Mouse (Mus musculus): Measurements from ENCODE around the gene Sdccag8.
"Not testable (repeated sequence)": the region's sequence is repeated elsewhere in the genome, so short reads cannot be mapped to it uniquely, and the experiment has no call there.

The Sdccag8 gene

GRCm38 (mm10) chr1:176941286-176941990 is 127.0 kb downstream of the Sdccag8 start:
- not testable (repeated sequence) for DNase-seq (ENCODE audit: extremely low spot score, low spot score)

- DNase-seq (ENCODE audit: extremely low spot score, low spot score) = no peak
These were observed 128.7 kb downstream of the Sdccag8 start for GRCm38 (mm10) chr1:176943126-176943525.

GRCm38 (mm10) chr1:176943987-176944386 is 129.5 kb downstream of the Sdccag8 start:
- no peak for DNase-seq (ENCODE audit: extremely low spot score, low spot score)

GRCm38 (mm10) chr1:176944458-176945174 is 130.2 kb downstream of the Sdccag8 start:
- DNase-seq (ENCODE audit: extremely low spot score, low spot score) = no peak

- DNase-seq (ENCODE audit: extremely low spot score, low spot score) = no peak
These were observed 130.7 kb downstream of the Sdccag8 start for GRCm38 (mm10) chr1:176945175-176945540.

- no peak for DNase-seq (ENCODE audit: extremely low spot score, low spot score)
These were observed 131.8 kb downstream of the Sdccag8 start for GRCm38 (mm10) chr1:176946031-176946795.

- DNase-seq (ENCODE audit: extremely low spot score, low spot score) = no peak
These were observed 132.3 kb downstream of the Sdccag8 start for GRCm38 (mm10) chr1:176946796-176947181.

- no peak for DNase-seq (ENCODE audit: extremely low spot score, low spot score)
These were observed 134.4 kb downstream of the Sdccag8 start for GRCm38 (mm10) chr1:176948861-176949260.

GRCm38 (mm10) chr1:176949320-176949719 is 134.9 kb downstream of the Sdccag8 start:
- DNase-seq (ENCODE audit: extremely low spot score, low spot score) = no peak

GRCm38 (mm10) chr1:176950061-176950460 is 135.6 kb downstream of the Sdccag8 start:
- DNase-seq (ENCODE audit: extremely low spot score, low spot score) = no peak

- no peak for DNase-seq (ENCODE audit: extremely low spot score, low spot score)
These were observed 137.4 kb downstream of the Sdccag8 start for GRCm38 (mm10) chr1:176951836-176952235.

GRCm38 (mm10) chr1:176958311-176958710 is 143.9 kb downstream of the Sdccag8 start:
- DNase-seq (ENCODE audit: extremely low spot score, low spot score) = no peak

- DNase-seq (ENCODE audit: extremely low spot score, low spot score) = no peak
These were observed 147.3 kb downstream of the Sdccag8 start for GRCm38 (mm10) chr1:176961716-176962115.

- no peak for DNase-seq (ENCODE audit: extremely low spot score, low spot score)
These were observed 148.4 kb downstream of the Sdccag8 start for GRCm38 (mm10) chr1:176962894-176963293.

- DNase-seq (ENCODE audit: extremely low spot score, low spot score) = no peak
These were observed 152.8 kb downstream of the Sdccag8 start for GRCm38 (mm10) chr1:176967299-176967698.

- no peak for DNase-seq (ENCODE audit: extremely low spot score, low spot score)
These were observed 156.4 kb downstream of the Sdccag8 start for GRCm38 (mm10) chr1:176970635-176971478.

- DNase-seq (ENCODE audit: extremely low spot score, low spot score) = no peak
These were observed 157.0 kb downstream of the Sdccag8 start for GRCm38 (mm10) chr1:176971479-176971797.

GRCm38 (mm10) chr1:176973356-176974088 is 159.1 kb downstream of the Sdccag8 start:
- no peak for DNase-seq (ENCODE audit: extremely low spot score, low spot score)

GRCm38 (mm10) chr1:176979235-176979634 is 164.8 kb downstream of the Sdccag8 start:
- DNase-seq (ENCODE audit: extremely low spot score, low spot score) = no peak

GRCm38 (mm10) chr1:176980140-176980539 is 165.7 kb downstream of the Sdccag8 start:
- no peak for DNase-seq (ENCODE audit: extremely low spot score, low spot score)

Measured in neural tube, embryonic 10.5 days (tissue).